Mouse (Mus musculus): ENCODE results near the gene Lrrc8d. TPM values are rescaled to one million over a fixed set of nuclear protein-coding genes. Genes with fewer than 3 reads are reported as not detected.

Lrrc8d gene
- polyA plus RNA-seq (2012): 12.5 and 13.3 TPM in 2 replicates

GRCm38 (mm10) chr5:105699141-105700069 is at the start of gene Lrrc8d:
TSS of gene Lrrc8d (plus strand) at chr5:105699969.

GRCm38 (mm10) chr5:105876068-105876924 is 176.5 kb downstream of the Lrrc8d start, which contains the start of gene Zfp326:
TSS of gene Zfp326 (plus strand) at chr5:105876565.

Other genes starting within 250 kb of the Lrrc8d start
- 101 and 125 TPM in 2 replicates for gene Lrrc8c, start 180.6 kb upstream of the Lrrc8d start, polyA plus RNA-seq (2012)
- 16.2 and 34.2 TPM in 2 replicates for gene Zfp326, start 176.6 kb downstream of the Lrrc8d start, polyA plus RNA-seq (2012)

Measured in megakaryocyte-erythroid progenitor cell, adult 5 weeks (primary cell).